Mouse (Mus musculus) layer of hippocampus, adult 9-10 months (tissue): ENCODE results near the gene A4galt.

Source experiments
- DNase-seq: peaks from one replicate; pipeline ENCODE4 v3.0.0; 2022; ENCODE audit warnings: low spot score

Gene A4galt

DNA sequence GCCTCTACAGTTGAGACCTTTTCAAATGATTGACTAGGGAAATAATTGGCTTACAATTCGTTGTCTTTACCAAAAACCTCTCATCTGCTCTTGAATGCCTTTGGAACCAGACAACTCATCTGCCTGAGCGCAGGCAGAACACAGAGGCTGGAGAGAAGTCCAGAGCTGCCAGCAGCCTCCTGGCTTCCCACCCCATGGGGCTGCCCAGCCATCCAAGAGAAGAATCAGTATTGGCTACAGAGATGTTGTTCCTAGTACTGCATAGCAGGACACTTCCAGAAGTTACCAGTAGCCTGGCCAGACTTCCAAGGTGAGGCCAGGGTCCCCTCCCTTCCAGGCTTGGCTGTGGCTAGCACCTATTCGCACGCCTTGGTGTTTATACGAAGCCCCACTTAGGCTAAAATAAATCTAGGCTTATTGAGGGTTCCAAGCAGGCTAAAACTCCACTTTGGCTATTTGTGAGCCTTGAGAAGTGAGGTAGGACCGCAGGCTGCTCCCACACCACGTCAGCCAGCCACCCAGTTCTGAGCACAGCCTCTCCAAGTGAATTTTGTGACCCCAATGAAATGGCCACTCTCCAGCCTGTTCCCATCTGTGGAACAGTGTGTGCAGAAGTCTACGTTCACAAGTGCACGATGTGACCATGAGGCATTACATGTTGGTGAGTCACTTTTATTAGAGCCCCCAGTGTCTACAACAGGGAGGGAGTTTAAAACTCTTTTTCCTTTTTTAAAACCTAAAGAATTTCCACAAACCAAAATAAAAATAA lies 25.3 kb downstream of the A4galt start:
- no peak for DNase-seq

- peak; percentile 6 for DNase-seq
Measured at GRCm38 (mm10) chr15:83224136-83224766, 27.3 kb downstream of the A4galt start.

DNA sequence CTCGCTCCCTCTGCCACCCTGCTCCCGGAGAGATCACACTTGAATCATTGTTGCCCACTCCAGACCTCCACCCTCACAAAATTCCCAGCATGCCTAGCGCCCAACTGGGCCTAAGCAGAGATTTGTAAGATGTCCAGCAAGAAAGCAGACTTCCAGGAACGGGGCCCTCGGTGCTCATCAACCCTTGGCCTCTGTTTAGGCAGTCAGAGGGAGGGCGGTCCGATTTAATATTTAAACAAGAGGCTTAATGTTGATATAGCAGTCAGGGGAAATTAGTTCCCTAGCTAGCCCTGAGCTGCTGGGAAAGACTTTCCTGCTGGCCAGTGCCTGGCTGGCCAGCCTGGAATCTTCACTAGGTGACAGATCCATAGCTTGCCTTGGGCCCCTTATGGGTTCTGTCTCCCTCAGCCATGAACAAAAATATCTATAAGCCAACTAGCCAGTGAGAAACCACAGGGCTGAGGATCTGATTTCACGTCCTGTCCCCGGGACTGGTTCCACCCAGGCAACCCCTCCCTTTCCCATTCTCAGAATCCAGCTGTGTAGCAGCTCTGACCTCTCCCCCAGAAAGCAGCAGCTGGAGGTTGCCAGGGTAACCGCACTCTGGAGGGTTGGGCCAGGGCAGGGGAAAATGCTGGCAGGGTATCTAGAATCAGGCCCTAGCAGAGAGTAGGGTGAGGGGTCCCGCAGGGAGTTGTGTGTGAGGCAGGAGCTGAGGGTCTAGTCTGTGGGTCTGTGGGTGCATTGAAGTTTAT lies 28.2 kb downstream of the A4galt start:
- DNase-seq, result no peak

DNA sequence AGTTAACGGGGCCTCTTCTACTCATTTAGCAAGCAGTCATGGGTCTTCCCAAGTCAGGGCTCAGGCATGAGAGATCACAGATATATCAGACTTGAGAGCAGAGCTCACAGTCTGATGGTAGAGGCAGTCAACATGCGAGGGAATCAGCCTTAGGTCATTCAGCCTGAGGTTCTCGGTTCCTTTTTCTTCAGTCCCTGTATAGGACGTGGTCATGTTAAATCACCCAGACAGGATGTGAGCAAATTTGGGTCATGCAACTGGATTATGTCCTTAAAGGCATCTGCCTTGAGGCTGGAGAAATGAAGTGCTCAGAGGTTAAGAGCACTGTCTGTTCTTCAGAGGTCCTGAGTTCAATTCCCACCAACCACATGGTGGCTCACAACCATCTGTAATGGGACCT lies 29.9 kb downstream of the A4galt start:
- no peak for DNase-seq

- no peak for DNase-seq
Measured at GRCm38 (mm10) chr15:83220368-83221013, 31.1 kb downstream of the A4galt start.

- no peak for DNase-seq
Measured at GRCm38 (mm10) chr15:83215322-83216216, 36.0 kb downstream of the A4galt start.

DNA sequence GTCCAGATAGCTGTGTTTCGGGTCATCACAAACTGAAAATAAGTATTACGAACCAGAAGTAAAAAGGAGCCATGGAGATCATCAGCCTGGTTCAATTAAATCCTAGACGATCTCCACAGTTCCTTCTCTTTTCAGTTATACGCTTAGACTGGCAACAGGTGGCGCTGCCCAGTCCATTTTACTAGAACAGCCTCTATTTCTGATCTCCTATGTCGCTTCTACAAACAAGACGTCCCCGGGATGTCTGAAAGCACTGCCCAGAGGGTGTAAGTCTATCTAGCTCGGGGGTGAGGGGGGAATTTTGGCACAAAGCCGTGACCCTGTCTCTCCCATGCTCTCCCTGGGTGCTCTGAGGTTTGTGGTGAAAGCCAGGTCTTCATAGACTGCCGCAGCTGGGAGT lies 41.3 kb downstream of the A4galt start:
- DNase-seq, result peak; percentile 20

- DNase-seq, result no peak
Measured at GRCm38 (mm10) chr15:83209719-83210118, 41.9 kb downstream of the A4galt start.

- no peak for DNase-seq
Measured at GRCm38 (mm10) chr15:83209092-83209695, 42.4 kb downstream of the A4galt start.

- peak; percentile 84 for DNase-seq
Measured at GRCm38 (mm10) chr15:83204731-83205451, 46.7 kb downstream of the A4galt start.

DNA sequence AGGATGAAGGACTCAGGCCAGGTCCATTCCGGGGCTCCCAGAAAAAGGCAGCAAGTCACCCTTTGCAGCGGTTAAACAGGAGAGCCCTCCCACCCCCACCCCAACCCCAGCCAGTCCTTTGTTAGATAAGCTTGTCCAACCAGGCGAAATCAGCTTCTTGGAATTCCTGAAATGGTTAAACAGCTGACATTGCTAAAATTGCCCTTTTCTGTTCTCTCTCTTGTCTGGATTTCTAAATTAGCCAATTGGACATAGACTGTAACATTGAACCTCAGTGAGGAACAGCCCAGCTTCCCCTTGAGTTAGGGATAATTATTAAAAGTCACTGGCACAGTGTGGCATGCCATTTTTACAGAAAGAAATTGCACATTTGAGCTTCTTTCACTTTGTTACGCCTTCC lies 49.2 kb downstream of the A4galt start:
- DNase-seq, result no peak

- no peak for DNase-seq
Measured at GRCm38 (mm10) chr15:83193413-83193812, 58.2 kb downstream of the A4galt start.

- DNase-seq, result no peak
Measured at GRCm38 (mm10) chr15:83182351-83182750, 69.2 kb downstream of the A4galt start.

DNA sequence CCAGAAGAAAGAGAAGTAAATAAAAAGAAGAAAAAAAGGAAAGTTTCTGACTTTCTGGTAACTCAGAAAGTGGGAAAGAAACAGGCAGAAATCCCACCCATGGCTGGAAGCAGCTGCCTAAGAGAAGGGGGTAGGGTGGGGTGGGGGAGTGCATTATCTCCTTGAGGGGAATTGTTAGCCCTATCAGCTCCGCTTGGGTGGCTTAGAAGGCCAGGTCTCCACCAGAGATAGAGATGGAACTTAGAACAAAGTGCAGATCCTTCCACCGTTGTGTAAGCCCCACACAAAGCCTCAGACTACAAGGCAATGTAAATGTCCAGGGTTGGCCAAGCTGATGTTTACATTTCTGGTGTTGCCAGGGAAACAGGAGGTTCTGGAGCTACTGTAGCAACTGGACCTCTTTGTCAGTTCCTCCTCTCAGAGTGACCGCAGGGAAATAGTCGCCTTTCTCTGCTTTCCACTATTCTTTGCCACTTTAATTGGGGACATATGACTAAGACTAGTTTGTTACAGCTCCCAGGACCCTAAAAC lies 69.7 kb downstream of the A4galt start:
- DNase-seq, result no peak

DNA sequence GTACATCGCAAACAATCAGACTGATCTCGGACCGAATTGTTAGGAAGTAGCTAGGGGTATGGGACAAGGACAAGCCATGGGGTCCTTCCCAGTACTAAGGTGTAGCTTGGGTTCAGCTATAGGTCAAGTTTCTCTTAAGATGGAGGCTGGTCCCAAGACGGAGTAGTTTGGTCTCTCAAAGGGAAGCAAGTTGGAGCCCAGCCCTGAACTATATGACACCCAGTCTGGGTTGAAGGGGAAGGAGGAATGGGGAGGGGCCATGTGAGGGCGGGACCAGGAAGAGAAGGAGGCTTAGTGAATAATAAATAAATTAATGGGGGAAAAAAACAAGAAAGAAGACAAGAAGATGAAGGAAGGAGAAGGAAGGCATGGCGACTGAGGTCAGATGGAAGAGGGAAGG lies 71.6 kb downstream of the A4galt start:
- DNase-seq, result no peak
